Mouse (Mus musculus) thymus, adult 2 months (tissue): ENCODE measurements around the gene Eef1a2.

Experiments
- CTCF ChIP-seq: fragments of 200-500 bp; IDR thresholded peaks from 2 replicates; pipeline ENCODE4 v1.5.1; 2012; ENCODE audit warnings: mild to moderate bottlenecking, control low read depth, low read length, moderate library complexity, borderline replicate concordance; ENCODE audit not compliant: control insufficient read depth, poor library complexity, insufficient read depth; ENCODE audit errors: extremely low read depth
- POLR2A ChIP-seq: fragments of 200-500 bp; IDR thresholded peaks from 2 replicates; pipeline ENCODE4 v1.6.1; 2012; ENCODE audit warnings: mild to moderate bottlenecking, low read length, control low read depth, moderate library complexity; ENCODE audit not compliant: control insufficient read depth, poor library complexity, insufficient read depth; ENCODE audit errors: extremely low read depth

DNA sequence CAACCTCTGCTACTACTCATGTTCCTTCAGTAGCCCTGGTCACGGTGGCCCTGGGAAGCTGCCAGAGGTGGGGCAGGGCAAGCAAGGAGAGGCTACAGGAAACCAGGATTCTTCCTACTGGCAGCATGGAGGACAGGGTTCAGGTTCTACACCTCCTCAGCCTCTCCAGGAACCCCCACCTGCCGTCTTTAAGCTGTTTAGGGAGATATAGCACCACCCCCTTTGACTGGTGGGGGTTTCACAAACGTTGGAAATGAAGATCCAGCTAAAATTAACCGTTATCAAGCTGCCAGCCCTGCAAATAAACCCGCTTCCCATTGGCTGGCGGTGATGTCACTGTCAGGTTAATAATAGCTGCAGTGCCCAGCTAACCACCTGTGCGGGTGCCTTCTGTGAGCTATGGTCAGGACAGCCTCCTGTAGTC, 2.3 kb upstream of the Eef1a2 start:
- TF ChIP-seq CTCF (no peak), POLR2A (no peak)
